Mouse (Mus musculus) adrenal gland, postnatal 0 days (tissue): ENCODE results near the gene Lilr4b. TPM values are rescaled to one million over a fixed set of nuclear protein-coding genes. Genes with fewer than 3 reads are reported as not detected.

ENCODE experiments used
- polyA plus RNA-seq: library from polyadenylated mRNA; unstranded; fragments of >200 nt; fragmentation: Nextera tagmentation; extraction: Ambion mirVana; gene quantifications from 2 replicates; pipeline ENCODE4 v1.2.1, GENCODE M21; 2015

Lilr4b gene
- 4.5 and 6.3 TPM in 2 replicates for polyA plus RNA-seq

DNA sequence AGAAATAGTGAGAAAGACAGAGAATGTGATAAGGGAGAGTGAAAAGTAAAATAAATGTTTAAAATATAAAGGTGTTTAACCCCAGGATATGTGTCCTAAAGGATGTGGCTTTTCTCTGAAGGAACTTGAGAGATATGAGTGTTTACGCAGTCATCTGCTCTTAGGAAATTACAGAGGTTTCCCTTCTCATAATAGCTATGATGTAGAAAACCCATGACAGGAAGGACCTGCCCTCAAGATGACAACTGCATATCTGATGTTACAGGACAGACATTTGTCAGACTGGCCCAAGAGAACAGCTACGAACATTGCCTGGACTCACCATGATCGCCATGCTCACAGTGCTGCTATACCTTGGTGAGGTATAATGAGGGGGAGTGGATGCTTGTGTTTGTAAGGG lies at the start of gene Lilr4b, which contains the start of gene Gm49339:
Gene Lilr4b (plus strand): TSS at position 236 of the 400 bp plus-strand sequence.
Gene Gm49339 (plus strand): TSS at position 216 of the 400 bp plus-strand sequence.

DNA sequence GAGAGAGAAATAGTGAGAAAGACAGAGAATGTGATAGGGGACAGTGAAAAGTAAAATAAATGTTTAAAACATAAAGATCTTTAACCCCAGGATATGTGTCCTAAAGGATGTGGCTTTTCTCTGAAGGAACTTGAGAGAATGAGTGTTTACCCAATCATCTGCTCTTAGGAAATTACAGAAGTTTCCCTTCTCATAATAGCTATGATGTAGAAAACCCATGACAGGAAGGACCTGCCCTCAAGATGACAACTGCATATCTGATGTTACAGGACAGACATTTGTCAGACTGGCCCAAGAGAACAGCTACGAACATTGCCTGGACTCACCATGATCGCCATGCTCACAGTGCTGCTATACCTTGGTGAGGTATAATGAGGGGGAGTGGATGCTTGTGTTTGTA lies 10.3 kb downstream of the Lilr4b start, which contains the start of gene Lilrb4a:
Gene Lilrb4a (plus strand): TSS at position 266 of the 400 bp plus-strand sequence.

Other genes starting within 250 kb of the Lilr4b start
- gene Gm49339, start within 50 bp of the Lilr4b start, polyA plus RNA-seq: 2.3 and 4.9 TPM in 2 replicates
- gene Lilrb4a, start 10.3 kb downstream of the Lilr4b start, polyA plus RNA-seq: 13.3 and 17.9 TPM in 2 replicates
- gene Fam162b, start 109.9 kb downstream of the Lilr4b start, polyA plus RNA-seq: 1.1 and 2.5 TPM in 2 replicates
- not detected in 2 replicates for gene Gprc6a, start 150.8 kb downstream of the Lilr4b start, polyA plus RNA-seq
- not detected in 2 replicates for gene Rfx6, start 197.1 kb downstream of the Lilr4b start, polyA plus RNA-seq